Mouse (Mus musculus) fat pad, adult 2 months (tissue): ENCODE data around the gene Mylpf.
A peak's percentile ranks its signal among the peaks of the same experiment; 100 is the strongest.
"Not testable (repeated sequence)": the region's sequence is repeated elsewhere in the genome, so short reads cannot be mapped to it uniquely, and the experiment has no call there.

Experiments used
- DNase-seq: peaks from one replicate; pipeline ENCODE4 v3.0.0-alpha.2; 2011; ENCODE audit warnings: low read depth, low spot score; ENCODE audit errors: extremely low read depth

Mylpf gene

DNA sequence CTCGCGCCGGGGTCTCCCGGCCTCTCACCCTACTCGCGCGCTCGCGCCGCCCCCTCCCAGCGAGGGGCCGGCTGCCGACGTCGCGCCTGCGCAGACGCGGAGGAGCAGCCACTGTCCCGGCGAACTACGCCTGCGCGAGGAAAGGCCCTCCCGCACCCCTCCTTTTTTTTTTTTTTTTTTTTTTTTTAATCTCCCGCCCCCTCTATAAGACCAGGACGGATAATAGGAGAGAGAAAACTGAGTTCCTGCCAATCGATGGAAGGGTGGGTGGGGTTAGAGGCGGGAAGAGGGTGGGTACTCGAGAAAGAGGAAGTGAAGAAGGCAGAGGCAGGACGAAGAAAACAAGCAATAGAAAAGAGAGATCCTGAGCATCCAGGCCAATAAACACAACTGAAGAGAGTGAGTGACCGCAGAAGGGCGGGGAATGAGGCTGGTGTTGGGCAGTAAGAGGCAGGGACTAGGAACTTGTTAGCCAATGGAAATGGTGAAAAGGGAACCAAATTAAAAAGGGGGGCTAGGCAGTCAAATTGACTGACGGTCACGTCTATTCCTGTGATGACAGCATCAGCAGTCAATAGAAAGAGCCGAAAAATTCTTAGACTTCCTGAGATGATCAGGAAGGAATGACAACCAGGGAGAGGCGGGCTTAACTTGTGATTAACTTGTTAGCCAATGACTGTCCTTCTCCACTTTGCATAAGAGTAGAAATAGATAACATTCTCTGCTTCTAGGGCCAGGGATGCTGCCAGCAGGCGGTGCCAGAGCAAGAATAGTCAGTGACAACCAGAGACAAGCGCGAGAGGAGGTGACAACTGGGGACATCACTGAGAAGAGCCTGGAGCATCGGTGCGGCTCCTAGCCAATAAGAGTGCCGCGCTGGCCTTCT is at the start of gene Mylpf:
Gene Mylpf (plus strand): TSS at position 338 of the 886 bp plus-strand sequence.
- DNase-seq: peak; percentile 99

DNA sequence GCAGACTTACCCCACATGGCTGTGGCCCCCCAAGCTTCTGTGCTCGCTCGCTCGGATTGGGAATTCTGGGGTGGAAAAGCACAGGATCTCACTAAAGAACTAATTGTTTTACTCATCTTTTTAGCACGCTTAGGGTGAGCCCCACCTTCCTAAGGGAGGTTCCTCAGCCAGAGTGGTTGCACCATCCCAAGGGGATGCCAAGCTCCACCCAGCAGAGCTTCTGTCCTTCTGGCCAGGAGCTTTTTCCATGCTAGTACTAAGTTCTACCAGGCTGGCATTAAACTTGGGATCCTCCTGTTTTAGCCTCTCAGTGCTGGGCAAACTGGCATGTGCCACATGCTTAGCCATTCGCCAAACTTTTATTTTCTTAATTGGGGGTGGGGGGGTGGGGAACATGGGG is 46.1 kb upstream of the Mylpf start:
- DNase-seq: no peak

DNA sequence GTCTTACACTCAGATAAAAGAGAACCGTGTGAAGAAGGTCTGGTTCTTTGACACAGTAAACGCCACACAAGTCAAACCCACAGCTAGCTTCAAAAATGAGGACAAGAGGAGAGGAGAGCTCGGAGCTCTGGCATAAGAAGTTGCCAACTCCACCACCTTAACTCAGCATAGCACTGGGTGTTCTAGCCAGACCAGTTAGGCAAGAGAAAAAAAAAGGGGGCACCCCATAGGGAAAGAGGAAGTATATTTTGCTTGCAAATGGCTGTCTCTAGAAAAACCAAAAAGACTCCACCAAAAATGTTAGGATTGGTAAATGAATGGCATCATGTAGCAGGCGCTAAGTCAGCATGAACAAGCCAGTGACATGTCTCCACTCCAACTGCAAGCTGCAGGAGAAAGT is 44.7 kb upstream of the Mylpf start:
- DNase-seq: no peak

DNA sequence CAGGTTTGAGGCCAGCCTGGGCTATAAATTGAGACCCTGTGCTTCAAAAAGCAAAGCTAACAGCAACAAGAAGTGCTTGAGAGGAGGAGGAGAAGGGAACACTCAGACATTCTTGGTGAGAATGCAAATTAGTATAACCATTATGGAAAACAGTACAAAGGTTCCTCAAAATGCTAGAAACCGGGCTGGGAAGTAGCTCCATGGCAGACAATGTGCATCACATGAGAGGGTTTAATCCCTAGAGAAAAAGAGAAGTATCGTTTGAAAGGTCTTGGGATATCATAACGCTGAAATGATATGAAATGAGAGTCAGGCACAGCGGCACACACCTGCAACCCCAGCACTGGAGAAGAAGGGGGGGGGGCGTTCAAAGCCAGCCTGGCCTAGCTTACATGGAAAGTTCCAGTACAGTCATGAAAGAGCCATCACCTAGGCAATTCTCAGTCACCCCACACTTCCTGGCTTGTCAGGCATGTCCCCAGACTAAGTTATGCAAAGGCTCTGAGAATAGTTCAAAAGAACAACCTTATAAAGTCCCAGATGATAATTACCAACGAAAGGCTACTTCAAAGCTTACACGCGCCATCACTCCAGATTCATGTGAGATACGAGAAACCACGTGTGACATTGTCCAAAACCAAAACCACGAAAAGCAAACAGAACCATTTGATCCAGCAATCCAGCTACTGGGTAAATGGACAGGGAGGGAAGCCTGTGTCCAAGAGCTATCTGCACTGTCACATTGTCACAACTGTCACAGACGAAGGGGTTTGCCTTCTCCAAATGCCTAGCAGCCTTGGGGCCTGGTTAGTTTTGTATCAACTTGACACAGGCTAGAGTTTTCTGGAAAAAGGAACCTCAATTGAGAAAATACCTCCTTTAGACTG is 42.8 kb upstream of the Mylpf start:
- no peak for DNase-seq

DNA sequence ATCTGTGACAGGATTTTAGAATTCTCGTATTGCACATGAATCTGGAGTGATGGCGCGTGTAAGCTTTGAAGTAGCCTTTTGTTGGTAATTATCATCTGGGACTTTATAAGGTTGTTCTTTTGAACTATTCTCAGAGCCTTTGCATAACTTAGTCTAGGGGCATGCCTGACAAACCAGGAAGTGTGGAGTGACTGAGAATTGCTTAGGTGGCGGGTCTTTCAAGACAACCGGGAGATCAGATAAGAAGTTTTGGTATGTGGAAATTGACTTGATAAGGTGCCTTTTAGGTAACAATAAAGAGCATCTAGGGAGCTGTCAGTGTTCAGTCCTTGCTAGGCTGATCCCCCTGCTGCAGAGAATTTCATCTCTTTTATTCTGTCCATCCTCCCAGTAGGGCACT is 42.2 kb upstream of the Mylpf start:
- no peak for DNase-seq

GRCm38 (mm10) chr7:127176937-127177336 is 31.8 kb upstream of the Mylpf start:
- DNase-seq: no peak

DNA sequence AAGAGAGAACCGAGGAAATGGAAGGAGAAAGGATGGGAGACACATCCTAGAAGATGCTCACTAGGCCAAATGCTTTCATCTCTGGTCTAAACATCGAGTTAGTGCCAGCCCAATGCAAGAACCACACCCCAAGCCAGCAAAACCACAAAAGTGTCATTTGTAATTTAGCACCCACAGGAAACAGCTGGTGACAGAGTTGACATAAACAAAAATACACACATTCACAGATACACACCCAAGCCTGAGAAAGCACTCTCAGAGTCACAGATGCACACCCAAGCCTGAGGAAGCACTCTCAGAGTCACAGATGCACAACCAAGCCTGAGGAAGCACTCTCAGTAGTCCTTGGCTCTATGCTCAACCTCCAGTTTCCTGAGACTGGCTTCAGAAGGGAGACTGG is 27.9 kb upstream of the Mylpf start:
- no peak for DNase-seq

DNA sequence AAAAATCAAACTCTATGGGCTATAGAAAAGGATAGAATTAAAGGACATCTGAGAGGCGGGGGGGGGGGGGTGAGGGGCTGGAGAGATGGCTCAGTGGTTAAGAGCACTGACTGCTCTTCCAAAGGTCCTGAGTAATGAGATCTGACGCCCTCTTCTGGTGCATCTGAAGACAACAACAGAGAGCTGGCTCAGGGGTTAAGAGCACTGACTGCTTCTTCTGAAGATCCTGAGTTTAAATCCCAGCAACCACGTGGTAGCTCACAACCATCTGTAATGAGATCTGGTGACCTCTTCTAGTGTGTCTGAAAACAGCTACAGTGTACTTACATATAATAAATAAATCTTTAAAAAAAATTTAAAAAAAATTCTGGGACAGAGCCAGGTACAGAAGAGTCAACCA is 27.0 kb upstream of the Mylpf start:
- DNase-seq: not testable (repeated sequence)

GRCm38 (mm10) chr7:127183345-127183744 is 25.3 kb upstream of the Mylpf start:
- DNase-seq: no peak

DNA sequence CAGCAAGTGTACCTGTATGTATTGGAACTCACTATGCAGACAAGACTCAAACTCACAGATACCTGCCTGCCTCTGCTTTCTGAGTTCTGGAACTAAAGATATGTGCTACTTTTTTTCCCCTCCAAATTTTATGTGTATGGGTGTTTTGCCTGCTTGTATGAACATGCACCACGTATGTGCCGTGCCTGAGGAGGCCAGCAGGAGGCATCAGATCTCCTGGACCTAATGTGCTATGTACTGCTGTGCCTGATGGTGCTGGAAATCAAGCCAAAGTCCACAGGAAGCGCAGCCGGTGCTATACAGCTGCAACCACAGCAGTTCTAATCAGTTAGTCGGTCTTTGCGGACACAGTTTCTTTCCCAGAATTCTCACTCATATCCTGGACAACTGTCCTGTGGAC is 24.9 kb upstream of the Mylpf start:
- DNase-seq: no peak

DNA sequence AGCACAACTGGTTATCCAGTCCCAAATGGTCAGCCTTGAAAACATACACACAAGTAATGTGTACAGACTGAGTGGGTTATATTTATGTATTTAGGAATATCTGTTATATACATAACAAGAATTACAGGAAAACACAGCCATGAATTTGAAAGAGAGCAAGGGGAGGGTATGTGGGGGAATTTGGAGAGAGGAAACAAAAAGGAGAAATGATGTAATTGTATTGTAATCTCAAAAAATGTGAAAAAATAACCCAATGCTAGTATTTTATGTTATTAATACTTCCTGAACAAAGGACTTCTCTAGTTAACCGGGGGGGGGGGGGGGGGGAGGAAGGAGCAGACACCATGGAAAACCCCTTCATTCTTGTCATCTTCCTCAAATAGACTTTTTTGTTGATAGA is 24.0 kb upstream of the Mylpf start:
- DNase-seq: no peak

- no peak for DNase-seq
These were observed 23.1 kb upstream of the Mylpf start for GRCm38 (mm10) chr7:127185601-127186000.

DNA sequence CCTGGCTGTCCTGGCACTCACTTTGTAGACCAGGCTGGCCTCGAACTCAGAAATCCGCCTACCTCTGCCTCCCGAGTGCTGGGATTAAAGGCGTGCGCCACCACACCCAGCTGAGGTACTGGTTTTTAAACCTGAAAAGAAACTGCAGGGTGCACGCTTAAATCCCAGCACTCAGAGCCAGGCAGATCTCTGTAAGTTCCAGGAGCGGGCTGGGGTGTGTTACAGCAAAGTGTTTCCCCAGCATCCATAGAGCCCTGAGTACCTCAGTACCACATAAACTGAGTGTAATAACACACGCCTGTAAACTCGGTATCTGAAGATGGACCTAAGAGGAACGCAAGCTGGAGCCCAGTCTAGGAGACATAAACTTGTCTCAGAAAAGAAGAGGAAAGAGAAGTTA is 21.3 kb upstream of the Mylpf start:
- no peak for DNase-seq

GRCm38 (mm10) chr7:127188305-127189276 is 20.1 kb upstream of the Mylpf start:
- no peak for DNase-seq

GRCm38 (mm10) chr7:127190672-127191071 is 18.0 kb upstream of the Mylpf start:
- DNase-seq: no peak

DNA sequence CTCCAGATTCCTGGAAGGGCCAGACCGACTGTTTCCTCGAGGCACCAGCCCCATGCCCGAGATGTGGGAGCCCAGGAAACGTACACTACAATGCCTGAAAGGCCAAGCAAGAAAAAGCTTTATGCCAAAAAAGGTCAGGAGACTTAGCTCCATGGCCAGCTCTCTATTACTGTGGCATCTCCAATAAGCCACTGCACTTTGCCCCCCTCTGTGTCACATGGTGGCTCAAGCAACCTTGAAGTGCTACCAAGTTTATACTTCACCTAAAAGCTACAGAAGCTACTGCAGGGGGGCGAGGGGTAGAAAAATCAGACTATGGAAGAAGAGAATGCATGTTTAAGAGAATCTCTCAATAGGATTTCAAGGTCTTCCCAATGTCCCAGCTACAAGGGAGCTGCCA is 15.7 kb upstream of the Mylpf start:
- DNase-seq: no peak

DNA sequence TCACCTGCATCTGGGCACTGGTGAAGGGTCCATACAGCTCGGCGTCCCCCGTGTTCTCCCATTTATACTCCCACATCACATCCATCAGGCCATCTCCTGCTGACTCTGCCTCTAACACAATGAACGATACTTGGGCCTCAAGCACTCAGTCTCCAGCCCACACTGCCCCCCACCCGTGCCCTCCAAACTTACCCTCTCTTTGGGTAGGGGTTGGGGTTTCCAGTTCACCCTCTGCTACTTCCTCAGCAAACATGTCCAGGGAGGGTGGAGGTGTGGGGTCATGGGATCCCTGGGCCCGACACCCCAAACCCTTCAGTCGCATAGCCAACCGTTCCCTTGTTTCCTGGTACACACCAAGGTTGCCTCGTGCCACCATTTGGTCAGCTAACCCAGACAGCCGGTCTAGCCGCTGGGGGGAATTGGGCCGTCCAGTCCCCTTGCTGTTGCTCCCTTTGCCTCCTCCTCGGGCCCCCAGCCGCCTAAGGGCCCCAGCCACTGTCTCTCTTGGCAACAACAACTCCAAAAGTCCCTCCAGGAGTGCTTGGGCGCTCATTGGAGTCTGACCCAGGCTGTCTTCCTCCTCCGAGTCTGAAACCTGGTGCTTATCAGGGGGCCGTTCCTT is 14.6 kb upstream of the Mylpf start:
- DNase-seq: no peak

DNA sequence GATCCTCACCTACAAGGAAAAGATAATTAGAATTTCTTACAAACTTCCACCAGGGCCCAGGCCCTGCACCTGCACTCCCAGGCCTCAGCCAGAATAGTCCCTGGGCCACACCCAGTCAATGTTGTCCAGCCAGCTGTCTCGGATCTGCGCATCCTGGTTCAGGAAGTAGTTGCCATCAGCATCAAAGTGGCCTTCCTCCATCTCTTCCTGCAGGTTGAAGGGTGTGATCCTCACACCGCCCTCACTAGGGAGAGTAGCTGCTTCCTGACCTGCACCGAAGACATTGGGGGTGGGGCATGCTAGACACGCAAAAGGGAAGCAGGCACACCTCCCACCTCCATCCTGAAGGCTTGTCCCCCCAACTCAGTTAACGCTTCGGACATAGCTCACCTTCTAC is 14.1 kb upstream of the Mylpf start:
- no peak for DNase-seq

GRCm38 (mm10) chr7:127195544-127196295 is 13.0 kb upstream of the Mylpf start, which contains the start of gene Cd2bp2:
Gene Cd2bp2 (minus strand): TSS chr7:127196050.
- peak; percentile 75 for DNase-seq

GRCm38 (mm10) chr7:127196484-127196883 is 12.2 kb upstream of the Mylpf start:
- no peak for DNase-seq
